Mouse (Mus musculus): ENCODE results near the gene Dera.

Dera gene

GRCm38 (mm10) chr6:137901255-137901654, 146.9 kb downstream of the Dera start:
- DNase-seq: no peak
